Mouse (Mus musculus) layer of hippocampus, adult 8-10 months (tissue): ENCODE measurements around the gene Olfr91. TPM values are rescaled to one million over a fixed set of nuclear protein-coding genes. Genes with fewer than 3 reads are reported as not detected.

ENCODE experiments used
- DNase-seq, 2 experiments: peaks; one replicate each; pipeline ENCODE4 v3.0.0; 2022; ENCODE audit warnings: low spot score in 2 of 2
- total RNA-seq, 4 experiments: library from RNA; stranded (reverse); gene quantifications; 2 replicates each; pipeline ENCODE4 v1.2.4; 2022

Olfr91 gene
- total RNA-seq, 4 experiments from 2014 or later = not detected

- DNase-seq = peak; percentile 59 to 66
These were observed 35.9 kb downstream of the Olfr91 start for GRCm38 (mm10) chr17:37062101-37062641.

GRCm38 (mm10) chr17:37061435-37061834 is 36.6 kb downstream of the Olfr91 start:
- no peak for DNase-seq

- DNase-seq = no peak
These were observed 41.1 kb downstream of the Olfr91 start for GRCm38 (mm10) chr17:37056957-37057356.

GRCm38 (mm10) chr17:37051745-37052144 is 46.3 kb downstream of the Olfr91 start:
- no peak for DNase-seq

GRCm38 (mm10) chr17:37050876-37051275 is 47.2 kb downstream of the Olfr91 start:
- DNase-seq = no peak

- peak; percentile 90 to 93 for DNase-seq
These were observed 47.7 kb downstream of the Olfr91 start for GRCm38 (mm10) chr17:37050399-37050798.

- peak; percentile 69 to 80 for DNase-seq
These were observed 48.3 kb downstream of the Olfr91 start for GRCm38 (mm10) chr17:37049570-37050310.

GRCm38 (mm10) chr17:37048383-37048782 is 49.7 kb downstream of the Olfr91 start:
- DNase-seq = no peak

- DNase-seq = no peak
These were observed 50.1 kb downstream of the Olfr91 start for GRCm38 (mm10) chr17:37047981-37048380.

GRCm38 (mm10) chr17:37047332-37047976 is 50.6 kb downstream of the Olfr91 start:
- DNase-seq = no peak

GRCm38 (mm10) chr17:37046312-37047112 is 51.6 kb downstream of the Olfr91 start:
- peak; percentile 47 for DNase-seq

- DNase-seq = peak; percentile 71 to 73
These were observed 52.3 kb downstream of the Olfr91 start, which contains the start of gene Gabbr1 for GRCm38 (mm10) chr17:37045611-37046311. Gene Gabbr1 (plus strand): TSS chr17:37045966.

- no peak for DNase-seq
These were observed 53.3 kb downstream of the Olfr91 start for GRCm38 (mm10) chr17:37044651-37045244.

Other genes starting within 250 kb of the Olfr91 start
- not detected for gene Trim15, start 231.1 kb downstream of the Olfr91 start, total RNA-seq
- not detected for gene Trim10, start 228.7 kb downstream of the Olfr91 start, total RNA-seq
- gene Trim40, start 208.2 kb downstream of the Olfr91 start, total RNA-seq = under 1 TPM in 1 of 4 experiments, not detected in 3; 0.31 TPM
- gene Trim31, start 200.2 kb downstream of the Olfr91 start, total RNA-seq = not detected
- 1 to 10 TPM; 3.9 to 4.3 (median 4.2) TPM for gene Rnf39, start 155.4 kb downstream of the Olfr91 start, total RNA-seq
- gene Ppp1r11, start 146.5 kb downstream of the Olfr91 start, total RNA-seq = 100 to 1,000 TPM; 122 to 142 (median 124) TPM
- gene Znrd1, start 139.7 kb downstream of the Olfr91 start, total RNA-seq = 10 to 100 TPM; 26.6 to 35.5 (median 32.2) TPM
- gene Znrd1as, start 139.7 kb downstream of the Olfr91 start, total RNA-seq = 1 to 10 TPM; 4.1 to 6.8 (median 5.8) TPM
- gene 2410137M14Rik, start 117.0 kb downstream of the Olfr91 start, total RNA-seq = under 1 TPM in 1 of 4 experiments, not detected in 3; 0.47 TPM
- 1 to 10 TPM in 2 of 4 experiments, under 1 TPM in 2; 0.49 to 1.6 (median 0.91) TPM for gene H2-M5, start 108.7 kb downstream of the Olfr91 start, total RNA-seq
- 10 to 100 TPM in 2 of 4 experiments, 1 to 10 TPM in 2; 8.9 to 10.8 (median 9.8) TPM for gene Zfp57, start 97.1 kb downstream of the Olfr91 start, total RNA-seq
- gene Mog, start 74.9 kb downstream of the Olfr91 start, total RNA-seq = 10 to 100 TPM; 35.6 to 57.5 (median 47.8) TPM
- gene Gabbr1, start 52.3 kb downstream of the Olfr91 start, total RNA-seq = 100 to 1,000 TPM; 595 to 693 (median 673) TPM
- gene Olfr90, start 9.8 kb downstream of the Olfr91 start, total RNA-seq = not detected
- not detected for gene Olfr92, start 21.8 kb upstream of the Olfr91 start, total RNA-seq
- not detected for gene Olfr93, start 63.2 kb upstream of the Olfr91 start, total RNA-seq
- gene Ubd, start 95.6 kb upstream of the Olfr91 start, total RNA-seq = not detected
- gene Olfr94, start 102.7 kb upstream of the Olfr91 start, total RNA-seq = not detected
- gene Olfr95, start 114.8 kb upstream of the Olfr91 start, total RNA-seq = not detected
- not detected for gene Olfr96, start 121.9 kb upstream of the Olfr91 start, total RNA-seq
- gene Olfr97, start 139.1 kb upstream of the Olfr91 start, total RNA-seq = not detected
- gene Olfr98, start 165.5 kb upstream of the Olfr91 start, total RNA-seq = not detected
- 1 to 10 TPM; 2.4 to 6.3 (median 4.2) TPM for gene H2-M3, start 171.9 kb upstream of the Olfr91 start, total RNA-seq
- not detected for gene Olfr99, start 185.2 kb upstream of the Olfr91 start, total RNA-seq
- gene Olfr101, start 206.0 kb upstream of the Olfr91 start, total RNA-seq = not detected
- gene Olfr102, start 218.8 kb upstream of the Olfr91 start, total RNA-seq = not detected
- not detected for gene Olfr103, start 241.4 kb upstream of the Olfr91 start, total RNA-seq